Mouse (Mus musculus): ENCODE results near the gene Slc7a8.

GRCm38 (mm10) chr14:54742375-54742774 lies 39.4 kb downstream of the Slc7a8 start:
- no peak for TF ChIP-seq CTCF (IDR thresholded peaks at IDR 0.05; ENCODE audit: borderline replicate concordance, insufficient read depth, low read length)
- no peak for TF ChIP-seq POLR2A (IDR thresholded peaks at IDR 0.05; ENCODE audit: low read depth, low read length)
